Mouse (Mus musculus): ENCODE measurements around the gene Nlk. TPM values are rescaled to one million over a fixed set of nuclear protein-coding genes. Genes with fewer than 3 reads are reported as not detected.

Nlk gene
- 10 to 100 TPM; 59.1 to 59.4 TPM for total RNA-seq (2021)

DNA sequence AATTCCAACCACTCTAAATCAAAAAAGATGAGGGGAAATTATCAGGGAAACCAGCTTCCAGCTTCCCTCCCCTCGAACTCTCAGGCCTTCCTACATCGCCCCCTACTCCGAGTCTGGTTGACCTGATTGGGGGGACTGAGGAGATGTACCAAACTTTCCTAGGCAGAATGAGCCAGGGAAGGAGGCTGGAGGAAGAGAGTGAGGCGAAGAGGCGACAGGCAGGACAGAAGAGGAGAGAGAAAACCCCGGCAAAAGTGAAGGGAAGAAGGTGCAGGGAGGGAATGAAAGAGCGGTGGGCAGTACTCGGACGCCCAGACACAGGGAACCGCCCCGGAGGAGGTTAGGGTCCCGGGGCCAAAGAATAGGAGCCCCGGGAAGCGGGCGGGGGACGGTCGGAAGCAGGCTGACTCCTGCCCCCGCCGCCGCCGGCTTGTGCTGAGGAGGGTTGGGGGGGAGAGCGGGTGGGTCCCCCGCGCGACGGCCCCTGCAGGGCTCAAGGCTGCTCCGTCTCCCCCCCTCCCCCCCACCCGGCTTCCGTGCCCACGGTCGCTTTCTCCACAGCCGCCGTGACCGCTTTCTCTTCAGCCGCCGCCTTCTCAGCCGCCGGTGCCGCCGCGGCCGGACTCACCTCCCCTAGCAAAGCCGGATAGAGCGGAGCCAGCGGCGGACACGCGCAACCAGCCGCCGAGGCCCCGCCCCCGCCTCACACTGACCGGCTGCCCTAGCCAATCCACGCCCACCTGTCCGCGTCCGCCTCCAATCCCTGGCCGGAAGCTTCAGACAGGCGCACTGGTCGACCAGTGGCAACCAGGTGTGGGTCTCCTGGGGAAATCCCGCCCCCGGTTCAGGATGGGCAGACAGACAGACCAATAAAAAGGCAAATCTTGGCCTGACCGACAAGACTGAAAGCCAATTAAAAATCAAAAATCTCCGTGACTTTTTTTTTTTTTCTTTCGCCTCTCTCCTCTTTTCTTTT lies at the start of gene Nlk:
Gene Nlk (minus strand): TSS at position 597 of the 976 bp plus-strand sequence.
- intact Hi-C loops (cut with DNase I) = loop anchor here (5.0 to 10.0 kb wide), 2 partner anchors 55 to 122 kb away; no protein-coding TSS in a partner anchor
- DNase-seq (ENCODE audit: extremely low spot score in 1 of 2, low spot score in 2 of 2) = peak; percentile 100

DNA sequence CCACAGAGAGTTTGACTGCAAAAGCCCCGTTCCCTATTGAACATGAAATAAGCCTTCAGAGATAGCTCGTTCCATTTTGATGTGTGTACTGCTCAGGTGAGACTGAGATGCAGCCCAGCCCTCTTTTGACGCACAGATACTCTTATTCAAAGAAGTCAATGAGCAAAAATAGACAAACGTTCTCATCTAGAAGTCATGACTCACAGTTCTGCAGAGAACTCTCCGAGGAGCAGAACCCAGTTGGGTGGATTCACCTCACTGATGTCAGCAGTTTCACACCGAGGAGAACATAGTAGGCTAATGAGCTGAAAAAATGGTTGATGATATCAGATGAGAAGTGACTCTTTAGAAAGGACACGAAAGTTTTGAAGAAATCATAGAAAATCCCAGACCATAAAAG lies 49.1 kb upstream of the Nlk start:
- no peak for DNase-seq (ENCODE audit: extremely low spot score in 1 of 2, low spot score in 2 of 2)
- intact Hi-C loops (cut with DNase I) = no loop called here

DNA sequence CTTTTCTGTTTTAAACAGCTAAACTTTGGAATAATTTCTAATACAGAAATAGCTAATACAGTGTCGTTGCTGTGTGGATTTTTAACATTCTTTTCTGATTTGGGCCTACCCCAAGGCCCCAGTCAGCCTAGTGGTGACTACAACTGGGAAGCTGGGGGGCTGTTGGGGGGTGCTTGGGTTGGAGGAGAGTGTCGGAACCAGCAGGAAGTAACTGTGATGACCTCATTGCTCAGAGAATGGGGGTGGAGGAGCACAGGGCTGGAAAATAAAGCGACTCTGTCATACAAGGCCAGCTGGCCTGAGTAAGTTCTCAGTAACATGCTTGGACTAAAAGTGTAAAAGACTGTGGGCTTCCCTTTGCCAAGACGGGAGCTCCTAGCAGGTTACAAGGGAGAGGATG lies 48.3 kb upstream of the Nlk start:
- no peak for DNase-seq (ENCODE audit: extremely low spot score in 1 of 2, low spot score in 2 of 2)
- intact Hi-C loops (cut with DNase I) = no loop called here

DNA sequence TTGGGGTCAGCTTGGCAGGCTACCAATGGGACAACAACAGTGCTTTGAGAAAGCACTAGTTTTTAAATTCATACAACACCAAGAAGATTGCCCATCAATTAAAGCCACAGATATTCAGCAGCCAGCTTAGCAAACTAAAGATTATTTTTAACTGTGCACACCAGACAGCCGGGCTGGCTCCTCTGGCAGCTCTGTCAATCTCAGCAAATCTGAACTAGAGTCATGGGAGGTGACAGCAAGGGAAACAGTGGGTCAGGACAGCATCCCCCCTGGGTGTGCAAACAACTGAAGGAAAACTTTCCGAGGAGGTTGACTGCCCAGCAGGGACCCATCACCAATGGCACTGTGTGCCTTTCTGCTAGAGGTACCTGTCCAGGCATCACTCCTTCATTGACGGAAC lies 45.3 kb upstream of the Nlk start:
- intact Hi-C loops (cut with DNase I) = no loop called here
- no peak for DNase-seq (ENCODE audit: extremely low spot score in 1 of 2, low spot score in 2 of 2)

DNA sequence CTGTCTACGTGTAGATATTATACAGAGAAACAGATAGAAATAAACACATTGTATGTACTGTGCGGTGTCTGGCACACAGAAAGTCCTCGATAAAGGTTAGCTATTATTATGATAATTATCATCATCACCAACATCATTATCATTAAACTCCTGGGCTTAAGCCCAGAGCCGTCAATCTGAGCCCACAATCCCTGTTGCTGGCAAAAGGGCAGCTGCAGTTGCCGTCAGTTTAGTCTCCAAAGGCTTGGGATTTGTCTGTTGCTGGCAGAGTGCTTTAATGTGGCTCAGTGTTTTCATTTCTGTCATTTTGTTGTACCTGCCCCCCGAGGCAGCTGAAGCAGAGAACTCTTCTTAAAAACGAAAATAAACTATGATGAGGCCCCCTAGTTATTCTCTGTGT lies 44.8 kb upstream of the Nlk start:
- no peak for DNase-seq (ENCODE audit: extremely low spot score in 1 of 2, low spot score in 2 of 2)
- intact Hi-C loops (cut with DNase I) = no loop called here

DNA sequence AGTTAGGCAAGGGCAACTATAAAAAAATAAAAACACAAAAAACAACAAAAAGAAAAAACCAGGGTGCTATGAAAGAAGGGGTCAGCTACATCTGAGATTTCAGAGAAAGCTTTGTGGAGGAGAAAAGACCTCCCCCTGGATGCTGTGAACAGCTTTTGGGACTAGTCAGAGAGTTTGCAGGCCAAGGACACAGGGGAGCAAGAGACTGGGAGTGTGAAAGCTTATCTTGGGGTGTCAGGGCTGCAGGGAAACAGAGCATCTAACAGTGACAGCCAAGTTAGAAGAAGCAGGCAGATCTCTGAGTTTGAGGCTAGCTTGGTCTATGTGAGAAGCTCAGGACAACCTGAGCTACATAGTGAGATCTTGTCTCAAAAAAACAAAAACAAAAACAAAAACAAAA lies 42.2 kb upstream of the Nlk start:
- no peak for DNase-seq (ENCODE audit: extremely low spot score in 1 of 2, low spot score in 2 of 2)
- intact Hi-C loops (cut with DNase I) = no loop called here

DNA sequence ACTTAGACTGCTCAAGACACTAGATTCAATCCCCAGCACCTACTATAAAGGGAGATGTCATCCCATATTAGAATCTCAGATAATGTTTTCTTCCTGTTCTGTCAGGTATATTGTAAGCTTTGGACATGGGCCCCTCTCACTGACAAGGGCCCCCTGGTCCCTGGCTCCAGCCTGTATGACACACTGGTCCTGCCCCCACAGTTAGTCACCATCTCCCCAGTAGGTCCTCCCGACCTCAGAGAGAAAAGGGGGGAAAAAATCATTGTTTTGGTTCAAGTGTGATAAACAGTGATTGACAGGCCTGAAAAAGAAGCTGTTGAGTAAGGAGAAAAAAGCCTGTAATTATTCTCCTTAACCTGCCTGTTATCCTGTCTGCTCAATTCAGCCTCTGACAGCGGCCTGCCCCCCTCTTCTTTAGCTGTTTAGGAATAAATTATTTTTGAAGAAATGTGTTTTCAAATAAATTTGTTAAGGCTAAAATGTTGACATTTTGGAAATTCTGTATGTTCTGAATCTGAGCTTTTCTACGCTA lies 39.8 kb upstream of the Nlk start:
- intact Hi-C loops (cut with DNase I) = no loop called here
- DNase-seq (ENCODE audit: extremely low spot score in 1 of 2, low spot score in 2 of 2) = no peak

DNA sequence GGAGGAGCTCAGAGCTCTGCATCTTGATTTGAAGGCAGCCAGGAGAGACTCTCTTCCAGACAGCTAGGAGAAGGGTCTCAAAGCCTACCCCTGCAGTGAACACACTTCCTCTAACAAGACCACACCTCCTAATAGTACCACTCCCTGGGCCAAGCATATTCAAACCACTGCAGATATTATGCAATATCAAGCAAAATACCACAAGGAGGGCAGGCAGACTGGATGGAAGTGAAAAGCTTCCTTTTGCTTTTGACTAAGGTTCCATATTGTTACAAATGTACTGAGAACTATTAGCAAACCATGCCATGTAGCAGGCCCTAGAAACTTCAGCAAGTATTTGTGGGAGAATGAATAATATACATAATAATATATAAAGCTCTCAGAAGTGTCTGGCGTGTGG lies 38.0 kb upstream of the Nlk start:
- DNase-seq (ENCODE audit: extremely low spot score in 1 of 2, low spot score in 2 of 2) = no peak
- intact Hi-C loops (cut with DNase I) = no loop called here

DNA sequence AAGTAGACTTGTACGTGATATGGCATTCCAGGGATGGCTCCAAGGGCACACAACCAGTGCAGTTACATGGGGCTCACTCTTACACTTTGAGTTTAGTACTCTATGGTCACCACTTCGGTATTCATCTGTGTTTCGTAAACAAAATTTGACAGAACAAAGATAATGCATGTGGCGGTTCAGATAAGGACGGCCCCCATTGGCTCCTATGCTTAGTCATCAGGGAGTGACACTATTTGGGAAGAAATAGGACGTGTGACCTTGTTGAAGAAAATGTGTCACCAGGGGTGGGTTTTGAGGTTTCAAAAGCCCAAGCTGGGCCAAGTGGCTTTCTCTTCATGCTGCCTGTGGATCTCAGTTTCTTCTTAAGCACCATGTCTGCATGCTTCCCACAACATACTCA lies 35.4 kb upstream of the Nlk start:
- no peak for DNase-seq (ENCODE audit: extremely low spot score in 1 of 2, low spot score in 2 of 2)
- intact Hi-C loops (cut with DNase I) = no loop called here

DNA sequence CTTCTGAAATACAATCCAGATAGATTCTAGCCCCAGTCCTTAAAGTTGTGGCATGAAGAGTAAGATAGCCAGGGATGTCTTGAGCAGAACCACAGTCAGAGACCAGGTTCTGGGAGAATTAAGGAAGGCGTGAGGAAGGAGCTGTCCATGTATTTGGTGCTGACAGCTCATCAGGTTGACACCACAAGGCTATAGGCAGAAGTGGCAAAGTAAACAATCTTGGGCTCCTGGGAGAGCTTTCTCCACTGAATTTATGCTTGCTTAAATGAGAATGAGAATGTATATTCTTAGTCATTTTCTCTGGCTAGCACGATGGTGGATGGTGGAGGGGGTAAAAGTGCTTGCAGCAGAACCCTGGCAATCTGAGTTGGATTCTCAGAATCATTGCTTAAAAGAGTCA lies 33.7 kb upstream of the Nlk start:
- no peak for DNase-seq (ENCODE audit: extremely low spot score in 1 of 2, low spot score in 2 of 2)
- intact Hi-C loops (cut with DNase I) = no loop called here

DNA sequence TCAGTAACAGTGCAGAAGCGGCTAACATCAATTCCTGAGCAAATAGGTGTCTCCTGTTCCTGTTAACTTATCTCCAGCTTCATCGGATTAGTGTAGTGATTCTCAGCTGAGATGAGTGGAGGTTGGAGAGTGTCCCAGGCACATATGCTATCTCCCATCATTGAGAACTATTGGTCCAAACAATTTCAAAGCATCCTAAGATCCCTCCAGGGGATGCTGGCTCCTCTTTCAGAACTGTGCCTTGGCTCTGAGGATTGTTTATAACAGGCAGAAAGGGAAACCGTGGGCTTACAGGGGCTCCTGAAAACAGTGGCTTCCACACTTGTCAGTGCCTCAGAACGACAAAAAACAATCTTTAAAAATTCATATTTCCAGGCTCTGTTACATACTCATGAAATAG lies 30.9 kb upstream of the Nlk start:
- intact Hi-C loops (cut with DNase I) = no loop called here
- no peak for DNase-seq (ENCODE audit: extremely low spot score in 1 of 2, low spot score in 2 of 2)

DNA sequence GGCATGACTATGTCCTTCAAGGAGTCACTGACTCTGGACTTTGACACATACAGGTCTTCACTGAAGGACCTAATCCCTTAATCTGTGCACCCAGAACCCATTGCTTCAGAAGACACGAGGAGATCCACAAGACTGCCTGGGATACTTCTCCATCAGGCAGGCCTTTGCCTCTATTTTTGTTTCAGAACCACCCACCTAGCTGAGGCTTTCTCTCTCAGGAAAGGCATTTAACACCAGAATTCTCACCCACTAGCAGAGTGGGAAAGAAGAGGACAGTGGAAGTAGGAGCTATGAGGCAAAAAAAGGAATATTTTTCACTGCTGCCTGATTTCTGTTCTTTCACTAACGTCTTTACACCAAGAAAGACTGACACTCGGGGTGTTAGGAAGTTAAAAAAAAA lies 29.2 kb upstream of the Nlk start:
- peak in 1 of 2 experiments; percentile 5 for DNase-seq (ENCODE audit: extremely low spot score in 1 of 2, low spot score in 2 of 2)
- intact Hi-C loops (cut with DNase I) = no loop called here

DNA sequence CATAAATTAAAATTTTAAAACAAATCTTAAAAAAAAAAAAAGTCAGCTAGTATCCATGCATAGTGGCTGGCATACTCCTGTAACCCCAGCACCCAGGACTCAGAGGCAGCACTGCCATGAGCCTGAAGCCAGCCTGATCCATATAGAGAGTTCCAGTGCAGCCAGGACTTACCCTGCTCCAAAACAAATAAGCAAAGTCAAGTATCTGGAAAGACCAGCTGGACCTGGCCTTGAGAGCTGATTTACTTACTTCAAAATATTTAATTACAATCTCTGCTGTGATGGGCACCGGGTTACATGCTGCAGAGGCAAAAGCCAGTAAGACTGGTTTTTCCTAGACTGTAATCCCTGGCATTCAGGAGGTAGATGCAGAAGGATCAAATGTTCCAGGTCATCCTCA lies 27.6 kb upstream of the Nlk start:
- intact Hi-C loops (cut with DNase I) = no loop called here
- no peak for DNase-seq (ENCODE audit: extremely low spot score in 1 of 2, low spot score in 2 of 2)

DNA sequence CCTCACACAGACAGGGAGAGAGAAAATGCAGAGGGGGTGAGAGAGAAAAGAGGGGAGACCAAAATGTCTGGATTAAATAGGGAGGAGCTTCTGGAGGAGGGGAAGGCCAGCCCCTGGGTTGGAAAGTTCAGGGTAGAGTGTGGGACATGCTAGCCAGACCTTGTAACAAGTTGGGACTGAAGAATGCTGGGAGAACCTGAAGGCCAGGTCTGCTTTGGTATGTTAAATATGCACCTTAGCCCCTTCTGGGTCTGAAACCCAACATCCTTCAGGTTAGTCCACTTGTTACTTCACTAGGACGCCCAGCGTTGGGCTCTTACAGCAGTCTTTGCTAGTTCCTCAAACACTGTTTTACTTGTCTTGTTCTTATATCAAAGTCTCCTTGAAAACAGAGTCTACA lies 24.2 kb upstream of the Nlk start:
- no peak for DNase-seq (ENCODE audit: extremely low spot score in 1 of 2, low spot score in 2 of 2)
- intact Hi-C loops (cut with DNase I) = no loop called here

DNA sequence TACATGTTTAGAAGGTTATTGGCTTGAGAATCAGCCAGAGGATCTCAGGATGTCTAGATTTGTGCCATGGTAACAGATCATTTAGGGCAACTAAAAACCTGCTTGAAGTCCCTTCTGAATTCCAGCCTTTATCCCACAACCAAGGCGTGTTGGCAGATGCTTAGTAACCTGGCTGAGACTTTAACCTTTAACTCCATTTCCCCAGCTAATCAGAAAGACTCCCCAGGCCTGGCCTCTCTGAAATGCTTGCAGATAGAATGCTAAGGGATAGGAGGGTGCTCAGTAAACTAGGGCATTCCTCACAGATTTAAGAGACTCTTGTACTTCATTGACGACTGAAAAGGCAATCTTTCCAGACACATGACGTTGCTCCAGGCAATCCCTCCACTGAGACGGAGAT lies 20.5 kb upstream of the Nlk start:
- intact Hi-C loops (cut with DNase I) = no loop called here

DNA sequence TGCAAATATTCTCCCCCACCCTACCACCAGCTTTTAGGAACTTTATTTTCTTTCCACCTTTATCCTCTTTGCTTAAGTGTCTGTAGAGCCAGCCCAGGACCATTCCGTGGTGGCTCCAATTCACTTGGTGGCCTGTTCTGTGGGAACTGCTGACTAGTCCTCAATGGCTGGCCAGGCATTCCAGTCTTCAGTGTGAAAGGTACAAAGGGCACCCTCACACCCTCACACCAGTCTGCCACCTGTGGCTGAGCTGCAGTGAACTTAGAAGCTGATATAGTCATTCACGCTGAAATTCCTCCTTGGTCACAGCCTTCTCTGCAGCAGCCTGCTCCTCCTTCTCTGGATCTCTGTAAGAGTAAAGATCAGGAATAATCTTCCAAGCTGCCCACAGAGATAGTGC lies 11.5 kb upstream of the Nlk start:
- no peak for DNase-seq (ENCODE audit: extremely low spot score in 1 of 2, low spot score in 2 of 2)
- intact Hi-C loops (cut with DNase I) = no loop called here

More for the DNA sequence above, 20.5 kb upstream of the Nlk start:
- DNase-seq (ENCODE audit: extremely low spot score in 1 of 2, low spot score in 2 of 2) = no peak

DNA sequence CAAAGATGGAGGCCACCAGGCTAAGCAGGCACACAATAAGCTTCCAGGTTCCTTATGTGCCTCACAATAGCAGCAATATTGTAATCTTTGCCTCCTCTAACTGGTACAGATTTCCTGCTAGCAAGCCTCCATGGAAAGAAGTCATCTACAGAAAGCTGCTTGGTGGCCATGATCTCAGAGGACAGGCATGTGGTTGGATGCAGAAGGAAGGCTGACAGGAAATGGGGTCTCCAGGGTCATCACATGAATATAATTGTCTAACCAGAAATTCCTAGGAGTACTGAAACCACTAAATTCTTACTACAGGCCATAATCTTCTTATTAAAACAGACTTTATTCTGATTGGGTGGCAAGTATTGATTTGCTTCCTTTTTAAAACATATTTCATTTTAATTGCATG lies 8.9 kb upstream of the Nlk start:
- DNase-seq (ENCODE audit: extremely low spot score in 1 of 2, low spot score in 2 of 2) = no peak
- intact Hi-C loops (cut with DNase I) = no loop called here

DNA sequence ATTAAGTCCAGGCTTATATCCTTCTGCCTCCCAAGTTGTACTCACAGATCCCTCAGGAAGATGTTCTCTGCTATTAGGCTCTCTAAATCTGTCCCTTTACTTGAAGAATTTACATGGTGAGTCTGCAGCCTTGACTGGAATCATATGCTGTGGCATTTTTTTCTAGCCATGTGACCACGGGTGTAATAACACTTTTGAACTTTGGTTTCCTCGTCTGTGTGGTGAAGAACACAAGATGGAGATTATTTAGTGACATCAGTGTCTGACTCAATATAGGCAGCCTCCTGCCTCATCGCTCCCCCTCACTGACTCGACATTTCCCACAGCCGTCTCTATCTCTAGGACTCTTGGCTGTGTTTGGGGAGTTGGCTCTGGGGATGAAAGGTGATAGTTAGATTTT lies 5.9 kb upstream of the Nlk start:
- DNase-seq (ENCODE audit: extremely low spot score in 1 of 2, low spot score in 2 of 2) = no peak
- intact Hi-C loops (cut with DNase I) = loop anchor here (5.0 kb wide), 1 partner anchor 124 kb away; the partner anchor contains the start of gene Lyrm9

DNA sequence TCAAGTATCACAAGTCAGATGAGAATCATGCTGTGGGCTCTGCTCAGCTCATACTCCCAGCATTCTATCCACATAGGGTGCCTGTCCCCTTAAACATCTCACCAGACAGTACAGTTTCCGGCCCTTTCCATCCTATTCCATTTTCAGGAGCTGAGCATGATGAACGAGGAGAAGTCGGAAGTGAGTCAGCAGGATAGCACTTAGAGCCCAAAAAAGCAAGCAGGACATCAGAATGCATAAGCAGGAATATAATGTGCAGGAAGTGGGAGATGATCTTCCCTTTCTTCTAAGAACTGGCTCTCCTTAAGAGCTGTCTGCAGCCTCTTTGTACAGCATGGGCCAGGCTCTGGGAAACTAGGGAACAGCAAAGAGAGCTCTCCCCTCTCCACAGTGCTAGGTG lies 5.1 kb upstream of the Nlk start:
- intact Hi-C loops (cut with DNase I) = loop anchor here (5.0 kb wide), 1 partner anchor 125 kb away; the partner anchor contains the start of gene Lyrm9
- no peak for DNase-seq (ENCODE audit: extremely low spot score in 1 of 2, low spot score in 2 of 2)

DNA sequence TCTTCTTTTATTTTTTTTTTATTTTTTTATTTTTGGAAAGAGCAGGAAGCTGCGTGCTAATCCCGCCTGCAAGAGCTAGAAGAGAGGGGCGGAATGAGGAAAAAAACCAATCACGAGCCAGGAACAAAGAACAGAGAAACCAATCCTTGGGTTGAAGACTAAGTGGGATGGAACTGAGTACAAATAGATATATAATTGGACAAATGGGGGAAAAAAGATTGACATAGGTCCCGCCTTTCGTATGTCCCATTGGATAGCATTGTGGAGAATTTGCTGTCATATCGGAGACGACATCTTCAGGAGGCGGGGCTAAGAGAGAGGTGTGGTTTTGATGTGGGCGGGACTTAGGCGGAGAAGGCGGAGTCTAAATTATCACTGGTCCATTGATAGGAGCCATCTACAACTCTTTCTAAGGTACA lies 589 bp upstream of the Nlk start:
- intact Hi-C loops (cut with DNase I) = loop anchor here (5.0 to 10.0 kb wide), 2 partner anchors 55 to 123 kb away; no protein-coding TSS in a partner anchor
- DNase-seq (ENCODE audit: extremely low spot score in 1 of 2, low spot score in 2 of 2) = peak; percentile 90 to 92
